Mouse (Mus musculus) left cerebral cortex, adult 2 months (tissue): ENCODE results near the gene Grk4. TPM values are rescaled to one million over a fixed set of nuclear protein-coding genes. Genes with fewer than 3 reads are reported as not detected.
"Not testable (repeated sequence)": the region's sequence is repeated elsewhere in the genome, so short reads cannot be mapped to it uniquely, and the experiment has no call there.

Experiments used
- DNase-seq, 2 experiments: peaks; one replicate each; pipeline ENCODE4 v3.0.0; 2021 to 2022; ENCODE audit warnings: low spot score in 2 of 2, mixed read lengths in 1 of 2; ENCODE audit errors: extremely low spot score in 1 of 2
- H3K27ac ChIP-seq: fragments of 200-600 bp; 2 replicates; pipeline ENCODE4 v1.8.1; 2022
- H3K4me3 ChIP-seq: fragments of 200-600 bp; 2 replicates; pipeline ENCODE4 v1.8.1; 2022
- CTCF ChIP-seq: fragments of 200-600 bp; IDR thresholded peaks from 2 replicates; pipeline ENCODE4 v1.8.1; 2022; ENCODE audit warnings: antibody characterized with exemption, mild to moderate bottlenecking, moderate library complexity
- intact Hi-C: fragments of 180-260 bp; cut with DNase I; formaldehyde crosslinking; loops from one replicate; pipeline ENCODE4 v1.15.1; 2025
- total RNA-seq, 2 experiments: library from RNA; stranded (reverse); gene quantifications; 2 replicates each; pipeline ENCODE4 v1.2.3; 2021

Gene Grk4
- total RNA-seq, 2 experiments from 2014 or later, result 3.6 to 4.0 TPM

DNA sequence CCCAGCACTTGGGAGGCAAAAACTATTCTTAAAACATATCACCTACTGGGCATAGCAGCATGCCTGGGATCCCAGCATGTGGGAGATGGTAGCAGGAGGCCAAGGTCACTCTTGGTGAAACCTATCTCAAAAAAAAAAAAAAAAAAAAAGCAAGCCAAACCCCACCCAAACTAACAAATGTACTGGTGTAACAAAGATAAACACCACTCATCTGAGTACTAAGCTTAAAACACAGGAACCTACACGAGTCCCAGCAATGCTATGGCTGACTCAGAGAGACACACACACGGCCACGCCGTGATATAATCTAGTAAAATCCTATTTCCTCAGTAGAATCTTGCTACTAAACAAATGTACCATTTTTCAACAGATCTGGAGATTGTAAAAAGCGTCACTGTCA, 7.2 kb upstream of the Grk4 start:
- intact Hi-C loops, result no loop called here
- no peak for DNase-seq
- Histone ChIP-seq H3K27ac (no peak overlapping the region), H3K4me3 (no peak overlapping the region)
- TF ChIP-seq CTCF, result no peak

DNA sequence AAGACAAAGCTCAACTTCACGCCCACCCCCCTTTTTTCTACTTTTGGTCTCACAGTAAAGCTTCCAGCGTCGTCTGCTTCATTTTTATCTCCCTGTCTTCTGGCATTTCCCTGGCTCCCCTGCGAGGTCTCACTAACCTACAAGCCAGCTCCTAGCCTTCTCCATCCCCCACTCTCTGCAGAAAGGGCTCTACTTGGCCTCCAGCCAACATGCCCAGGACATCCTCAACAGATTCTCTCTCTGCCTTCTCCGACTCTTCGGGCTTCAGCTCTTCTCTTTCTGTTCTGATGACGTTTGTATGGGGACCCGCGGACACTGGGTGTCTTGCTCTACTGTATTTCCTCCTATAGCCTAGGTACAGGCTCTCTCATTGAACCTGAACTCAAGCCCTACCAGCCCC, 5.3 kb upstream of the Grk4 start:
- TF ChIP-seq CTCF, result no peak
- DNase-seq, result no peak
- Histone ChIP-seq H3K27ac (no peak overlapping the region), H3K4me3 (no peak overlapping the region)
- intact Hi-C loops, result no loop called here

DNA sequence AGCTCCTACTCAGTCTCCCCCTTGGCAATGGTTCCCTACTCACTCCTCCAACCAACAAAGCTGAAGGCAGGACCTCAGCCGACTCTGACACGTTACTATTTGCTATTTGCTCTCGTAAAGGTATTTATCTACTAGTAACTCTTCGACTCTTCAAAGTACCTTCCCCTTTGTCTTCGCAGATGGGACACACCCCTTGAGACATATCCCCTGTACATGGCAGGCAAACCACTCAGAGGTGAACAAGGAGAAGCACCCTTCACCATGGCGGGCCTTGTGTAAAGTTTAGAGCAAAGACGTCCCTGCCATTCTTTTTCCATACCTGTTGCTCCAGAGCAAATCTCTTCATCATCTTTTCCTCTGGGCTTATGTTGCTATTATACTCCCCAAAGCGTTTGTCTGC, 2.6 kb upstream of the Grk4 start:
- DNase-seq, result no peak
- H3K4me3 ChIP-seq, result no peak overlapping the region
- no peak for TF ChIP-seq CTCF
- intact Hi-C loops, result no loop called here
- H3K27ac ChIP-seq, result no peak overlapping the region

DNA sequence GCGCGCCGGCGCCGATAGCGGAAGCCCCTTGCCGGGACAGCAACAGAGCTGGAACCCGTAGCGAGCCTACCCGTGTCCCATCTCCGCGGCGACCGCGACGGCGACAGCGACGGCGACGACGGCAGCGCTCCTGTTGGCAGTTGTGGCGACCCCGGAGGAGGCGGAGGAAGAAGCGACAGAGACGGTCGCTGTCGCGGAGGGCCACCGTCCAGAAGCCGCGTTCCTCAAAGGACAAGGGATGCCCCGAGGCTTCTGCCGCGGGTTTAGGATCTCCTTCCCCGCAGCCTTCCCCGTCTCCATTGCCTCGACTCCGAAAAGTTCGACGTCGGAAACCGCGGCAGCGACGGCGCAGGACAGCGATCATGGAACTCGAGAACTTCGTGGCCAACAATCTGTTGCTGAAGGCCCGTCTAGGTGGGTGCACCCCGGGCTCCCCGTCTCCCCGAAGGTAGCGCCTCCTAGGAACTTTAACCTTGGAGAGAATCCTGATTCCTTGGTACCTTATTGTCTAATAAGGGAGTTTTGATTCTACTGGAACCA, 482 bp downstream of the Grk4 start:
- peak overlapping the region; percentile 74 for H3K27ac ChIP-seq
- TF ChIP-seq CTCF, result no peak
- intact Hi-C loops, result loop anchor here (1.0 kb wide), 1 partner anchor 101 kb away; the partner anchor contains the start of gene Htt
- H3K4me3 ChIP-seq, result peak overlapping the region; percentile 78
- peak in 1 of 2 experiments; percentile 21 for DNase-seq

DNA sequence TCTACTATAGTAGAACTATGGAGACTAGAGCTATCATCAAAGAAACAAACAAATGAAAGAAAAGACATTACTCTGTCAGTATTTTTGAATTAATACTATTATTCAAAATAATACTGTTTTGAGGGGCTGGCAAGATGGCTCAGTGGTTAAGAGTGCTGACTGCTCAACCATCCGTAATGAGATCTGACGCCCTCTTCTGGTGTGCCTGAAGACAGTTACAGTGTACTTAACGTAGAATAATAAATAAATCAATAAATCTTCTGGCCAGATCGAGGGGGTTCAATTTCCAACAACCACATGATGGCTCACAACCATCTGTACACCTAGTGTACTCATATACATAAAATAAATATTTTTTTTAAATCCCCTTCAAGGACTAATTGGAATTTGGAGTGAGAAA, 1.7 kb downstream of the Grk4 start:
- no peak; the same call in 1 of the 2 replicates for TF ChIP-seq CTCF
- intact Hi-C loops, result no loop called here
- no peak for DNase-seq
- Histone ChIP-seq H3K4me3 (no peak overlapping the region), H3K27ac (no peak overlapping the region)

DNA sequence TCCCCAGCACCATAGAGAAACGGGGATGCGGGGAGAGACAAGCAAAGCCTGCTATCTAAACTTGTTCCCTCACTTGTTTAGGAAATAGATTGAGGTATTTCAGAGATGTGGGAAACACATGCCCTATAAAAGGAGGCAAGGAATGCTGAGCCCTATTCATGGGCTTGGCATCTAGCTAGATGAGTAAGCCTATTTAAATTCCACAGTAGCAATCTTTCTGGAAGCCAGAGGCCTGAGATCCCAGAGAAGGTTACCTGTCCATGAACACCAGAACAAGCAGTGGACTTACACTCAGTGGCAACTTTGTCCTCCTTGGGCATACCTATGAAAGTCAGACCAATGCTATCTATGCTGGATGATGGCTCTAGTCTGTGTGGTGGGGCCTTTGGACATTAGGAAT, 3.1 kb downstream of the Grk4 start:
- Histone ChIP-seq H3K27ac (no peak overlapping the region), H3K4me3 (no peak overlapping the region)
- intact Hi-C loops, result no loop called here
- no peak for DNase-seq
- no peak for TF ChIP-seq CTCF

DNA sequence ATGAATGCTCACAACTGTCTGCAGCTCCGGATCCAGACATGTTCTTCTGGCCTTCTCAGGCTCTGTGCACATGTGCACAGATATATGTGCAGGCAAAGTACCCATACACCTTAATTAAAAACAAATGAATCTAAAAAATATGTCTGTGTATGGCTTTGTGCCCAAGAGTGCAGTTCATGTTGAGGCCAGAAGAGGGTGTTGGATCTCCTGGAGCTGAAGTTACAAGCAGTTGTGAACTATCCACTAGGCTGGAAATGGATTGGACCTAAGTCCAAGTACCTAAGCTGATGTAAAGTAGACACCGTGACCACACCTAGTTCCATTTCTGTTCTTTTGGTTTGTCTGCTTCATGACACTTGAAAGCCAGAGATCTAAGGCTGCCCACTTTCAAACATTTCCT, 9.3 kb downstream of the Grk4 start:
- H3K27ac ChIP-seq, result no peak overlapping the region
- TF ChIP-seq CTCF, result peak; percentile 22
- intact Hi-C loops, result no loop called here

DNA sequence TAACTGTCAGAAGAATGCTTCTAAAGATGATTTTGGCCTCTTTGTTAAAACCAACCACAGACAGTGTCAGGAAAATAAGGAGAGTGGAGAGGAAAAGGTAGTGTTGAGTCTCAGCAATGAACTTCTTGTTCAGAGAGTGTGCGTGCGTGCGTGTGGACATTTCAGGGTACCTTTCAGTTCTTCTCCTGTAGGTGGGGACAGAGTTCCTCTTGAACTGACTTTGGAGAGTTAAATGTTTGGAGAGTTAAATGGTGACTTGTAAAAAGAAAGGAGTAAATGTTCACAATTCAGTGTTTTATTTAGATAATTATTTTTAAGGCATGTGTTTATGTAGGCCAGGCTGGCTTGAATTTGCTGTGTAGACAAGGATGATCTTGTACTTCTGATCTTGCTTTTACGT, 10.1 kb downstream of the Grk4 start:
- intact Hi-C loops, result loop anchor here (5.0 kb wide), 2 partner anchors 87 to 372 kb away; partner anchors contain the start of gene Hgfac
- H3K27ac ChIP-seq, result no peak overlapping the region
- peak; percentile 40 for TF ChIP-seq CTCF
- no peak overlapping the region for H3K4me3 ChIP-seq
- no peak for DNase-seq

More for the DNA sequence above, 9.3 kb downstream of the Grk4 start:
- H3K4me3 ChIP-seq, result no peak overlapping the region
- DNase-seq, result no peak

DNA sequence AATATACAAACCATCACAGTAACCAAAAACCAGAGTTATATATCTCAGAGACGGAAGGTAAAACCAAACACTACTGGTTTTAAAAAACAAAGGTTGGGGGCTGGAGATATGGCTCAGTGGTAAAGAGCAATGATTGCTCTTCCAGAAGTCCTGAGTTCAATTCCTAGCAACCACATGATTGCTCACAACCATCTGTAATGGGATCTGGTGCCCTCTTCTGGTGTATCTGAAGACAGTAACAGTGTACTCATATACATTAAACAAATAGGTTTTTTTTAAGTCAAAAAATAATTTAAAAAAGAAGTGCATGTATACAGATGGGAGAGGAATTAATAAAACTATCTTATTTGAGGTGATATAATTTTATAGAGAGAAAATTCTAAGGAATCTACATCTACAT, 29.7 kb downstream of the Grk4 start:
- Histone ChIP-seq H3K27ac (no peak overlapping the region), H3K4me3 (no peak overlapping the region)
- intact Hi-C loops, result loop anchor here (5.0 kb wide), 1 partner anchor 57 kb away; no protein-coding TSS in a partner anchor
- TF ChIP-seq CTCF, result peak; percentile 4; the same call in 1 of the 2 replicates
- no peak for DNase-seq

DNA sequence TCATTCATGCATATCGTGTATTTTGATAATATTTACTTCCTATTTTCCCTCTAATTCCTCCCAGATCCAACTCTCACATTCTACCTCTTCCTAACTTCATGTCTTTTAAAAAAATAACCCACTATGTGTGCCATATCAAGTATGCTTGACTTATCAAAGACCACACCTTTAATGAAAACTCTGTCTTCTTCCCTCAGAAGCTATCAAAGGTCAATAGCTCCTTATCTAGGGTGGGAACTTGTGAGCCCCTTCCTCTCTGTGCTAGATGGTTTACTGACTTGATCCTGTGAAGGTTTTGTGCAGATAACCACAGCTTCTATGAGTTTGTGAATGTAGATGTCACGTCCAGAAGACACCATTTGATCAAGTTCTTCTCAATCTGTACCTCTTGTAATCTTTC, 32.6 kb downstream of the Grk4 start:
- no peak overlapping the region for H3K4me3 ChIP-seq
- intact Hi-C loops, result loop anchor here (5.0 kb wide), 1 partner anchor 55 kb away; no protein-coding TSS in a partner anchor
- no peak for DNase-seq
- TF ChIP-seq CTCF, result no peak
- no peak overlapping the region for H3K27ac ChIP-seq

DNA sequence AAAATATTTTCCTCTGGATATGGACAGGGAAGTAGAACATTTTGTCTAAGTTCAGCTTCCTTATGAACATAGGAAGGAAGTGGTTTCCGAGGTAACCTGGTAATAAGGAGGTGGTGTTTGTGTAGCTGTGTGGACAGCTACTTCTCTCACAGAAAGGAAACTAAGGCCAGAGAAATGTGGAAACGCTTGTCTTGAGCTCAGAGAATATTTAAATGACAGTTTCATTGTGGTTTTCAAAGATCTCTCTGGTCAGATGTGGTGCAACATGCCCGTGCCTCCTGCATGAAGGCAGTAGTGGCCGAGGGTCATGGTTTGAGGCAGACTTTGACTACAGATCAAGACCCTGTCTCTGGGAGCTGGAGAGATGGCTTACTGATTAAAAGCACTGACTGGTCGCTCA, 35.3 kb downstream of the Grk4 start:
- intact Hi-C loops, result no loop called here

DNA sequence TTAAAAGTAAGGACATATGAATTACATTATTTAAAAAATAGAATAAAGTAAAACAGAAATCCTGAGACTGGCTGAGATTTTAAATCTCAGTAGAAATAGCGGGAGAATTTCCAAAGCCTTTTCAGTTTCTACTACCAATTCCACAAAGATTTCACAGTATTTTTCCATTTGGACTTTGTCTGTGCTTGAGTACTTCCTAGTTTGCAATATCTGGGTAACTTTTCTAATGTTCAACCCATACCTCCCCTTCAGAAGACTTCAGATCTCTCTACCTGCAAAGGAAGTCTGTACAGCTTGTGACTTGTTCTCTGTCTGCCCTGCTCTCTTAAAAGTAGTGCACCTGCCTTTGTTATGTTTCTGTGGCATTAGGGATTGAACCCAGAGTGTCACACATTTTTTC, 48.3 kb downstream of the Grk4 start:
- no peak for DNase-seq
- no peak overlapping the region for H3K4me3 ChIP-seq
- TF ChIP-seq CTCF, result no peak
- H3K27ac ChIP-seq, result no peak overlapping the region
- intact Hi-C loops, result no loop called here

More for the DNA sequence above, 35.3 kb downstream of the Grk4 start:
- TF ChIP-seq CTCF, result no peak
- Histone ChIP-seq H3K4me3 (no peak overlapping the region), H3K27ac (no peak overlapping the region)
- no peak for DNase-seq

DNA sequence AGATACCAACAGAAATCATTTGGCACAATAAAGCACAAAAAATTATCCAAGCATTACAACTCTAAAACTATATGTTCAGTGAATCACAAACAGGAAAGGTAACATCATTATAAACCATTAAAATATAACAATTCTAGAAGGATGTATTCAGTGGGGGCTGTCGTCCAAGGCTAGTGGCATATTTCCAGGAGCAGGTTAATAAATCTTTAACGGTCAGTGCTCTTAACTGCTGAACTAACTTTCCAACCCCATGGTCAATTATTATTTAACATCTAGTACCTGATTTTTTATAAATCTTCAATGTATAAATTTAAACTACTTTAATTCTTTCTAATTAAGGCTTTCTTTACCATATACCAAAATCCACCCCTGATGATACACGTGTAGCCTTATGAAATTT, 54.2 kb downstream of the Grk4 start:
- H3K4me3 ChIP-seq, intact Hi-C loops, H3K27ac ChIP-seq, DNase-seq: not testable (repeated sequence)
